Mouse (Mus musculus) kidney, adult 2 months (tissue): ENCODE results near the gene Mogs.

ENCODE experiments used
- CTCF ChIP-seq: fragments of 200-500 bp; conservative IDR thresholded peaks from 2 replicates; pipeline ENCODE4 v1.5.1; 2011; ENCODE audit warnings: low read depth, mild to moderate bottlenecking, control low read depth, low read length, moderate library complexity, mixed read lengths; ENCODE audit not compliant: insufficient read depth, insufficient read length
- POLR2A ChIP-seq: fragments of 200-500 bp; IDR thresholded peaks from one replicate; pipeline ENCODE4 v1.6.1; 2011; ENCODE audit warnings: low read depth, low read length, control low read depth

- TF ChIP-seq POLR2A (no peak), CTCF (no peak)
These were observed 37.7 kb downstream of the Mogs start for GRCm38 (mm10) chr6:83153038-83153437.
